Comparison of ENCODE assay signal across 24 mouse cellular contexts in the genomic region with DNA sequence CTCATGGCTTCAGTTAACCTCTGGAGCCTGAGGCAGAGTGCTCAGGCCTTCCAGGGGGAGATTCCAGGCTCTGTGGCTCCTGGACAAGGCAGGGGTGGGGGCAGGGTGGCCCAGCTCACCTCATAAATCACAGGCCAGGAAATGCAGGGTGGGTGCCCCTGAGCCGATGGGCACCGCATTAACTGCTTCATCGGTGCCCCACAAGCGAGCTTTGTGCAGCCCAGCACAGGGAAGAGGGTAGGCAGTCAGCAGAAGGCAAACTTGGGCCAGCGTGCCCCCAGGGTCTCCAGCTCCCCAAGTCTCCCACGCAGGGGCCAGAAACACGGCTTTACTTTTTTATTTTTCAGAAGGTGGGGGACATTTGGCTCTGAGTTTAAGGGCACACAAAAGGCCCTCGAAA. TPM values are rescaled to one million over a fixed set of nuclear protein-coding genes. Genes with fewer than 3 reads are reported as not detected.
A peak's percentile ranks its signal among the peaks of the same experiment; 100 is the strongest.
DNase-seq lines count a peak whose midpoint lies in the region; ATAC-seq and TF ChIP-seq lines count a peak whose summit lies in the region.
"Had no signal": no experiment of that assay in that cellular context is flagged by ENCODE, and none has a peak within 500 bp of the region (broad histone marks: within the 10 kb centered on the region; RNA-seq: fewer than 3 reads in every experiment).

No protein-coding gene starts in this region.

- H3K9me3 ChIP-seq in forebrain, embryonic 16.5 days (ENCODE audit: control insufficient read depth, low read length) = no peaks in the 10 kb centered on the region
- H3K9me3 ChIP-seq in forebrain, embryonic 14.5 days (replicated peaks; ENCODE audit: control insufficient read depth, low read length) = no peaks in the 10 kb centered on the region
- H3K9me3 ChIP-seq in hindbrain, postnatal 0 days (ENCODE audit: low read length) = no peaks in the 10 kb centered on the region
- no peaks in the 10 kb centered on the region for H3K9me3 ChIP-seq in hindbrain, embryonic 10.5 days
- H3K9me3 ChIP-seq in neural tube, embryonic 12.5 days = no peaks in the 10 kb centered on the region
- H3K9me3 ChIP-seq in neural tube, embryonic 14.5 days (ENCODE audit: control insufficient read depth, low read length) = no peaks in the 10 kb centered on the region
- H3K9me3 ChIP-seq: embryonic facial prominence, embryonic 10.5 days; forebrain, embryonic 13.5 days; heart, embryonic 13.5 days had no signal

- H3K9ac ChIP-seq in forebrain, embryonic 16.5 days (replicated peaks; ENCODE audit: low read depth, low read length) = no peak overlapping the region
- H3K9ac ChIP-seq in forebrain, embryonic 14.5 days (ENCODE audit: low read length) = no peak overlapping the region
- no peak overlapping the region for H3K9ac ChIP-seq in hindbrain, postnatal 0 days (replicated peaks; ENCODE audit: low read length)
- no peak overlapping the region for H3K9ac ChIP-seq in neural tube, embryonic 12.5 days
- no peak overlapping the region for H3K9ac ChIP-seq in neural tube, embryonic 14.5 days (replicated peaks; ENCODE audit: low read depth, low read length)
- H3K9ac ChIP-seq: forebrain, embryonic 13.5 days; heart, embryonic 13.5 days had no signal

- H3K36me3 ChIP-seq in forebrain, embryonic 16.5 days (ENCODE audit: control insufficient read depth, insufficient read depth) = no peaks in the 10 kb centered on the region
- no peaks in the 10 kb centered on the region for H3K36me3 ChIP-seq in forebrain, embryonic 14.5 days (ENCODE audit: control insufficient read depth, insufficient read depth, low read length)
- no peaks in the 10 kb centered on the region for H3K36me3 ChIP-seq in hindbrain, postnatal 0 days (ENCODE audit: insufficient read depth, low read length)
- H3K36me3 ChIP-seq in hindbrain, embryonic 10.5 days = no peaks in the 10 kb centered on the region
- H3K36me3 ChIP-seq in neural tube, embryonic 12.5 days = no peaks in the 10 kb centered on the region
- no peaks in the 10 kb centered on the region for H3K36me3 ChIP-seq in neural tube, embryonic 14.5 days (ENCODE audit: control insufficient read depth, insufficient read depth, low read length)
- H3K36me3 ChIP-seq: embryonic facial prominence, embryonic 10.5 days; heart, embryonic 13.5 days had no signal

- no peaks in the 10 kb centered on the region for H3K27me3 ChIP-seq in forebrain, embryonic 16.5 days (replicated peaks; ENCODE audit: control insufficient read depth, insufficient read depth, low read length)
- no peaks in the 10 kb centered on the region for H3K27me3 ChIP-seq in forebrain, embryonic 14.5 days (replicated peaks; ENCODE audit: control insufficient read depth, insufficient read depth, low read length)
- H3K27me3 ChIP-seq in hindbrain, postnatal 0 days (ENCODE audit: insufficient read depth, low read length) = no peaks in the 10 kb centered on the region
- H3K27me3 ChIP-seq in hindbrain, embryonic 10.5 days (ENCODE audit: insufficient read depth, poor library complexity, severe bottlenecking) = no peaks in the 10 kb centered on the region
- H3K27me3 ChIP-seq in neural tube, embryonic 12.5 days (replicated peaks) = no peaks in the 10 kb centered on the region
- H3K27me3 ChIP-seq in neural tube, embryonic 14.5 days (ENCODE audit: control insufficient read depth, insufficient read depth, low read length) = no peaks in the 10 kb centered on the region
- H3K27me3 ChIP-seq: forebrain, embryonic 13.5 days had no signal

- TF ChIP-seq CTCF in hindbrain, postnatal 0 days (IDR thresholded peaks at IDR 0.05; ENCODE audit: low read depth) = no peak

- 61% methylated on average over 8 of the region's 8 CpGs for WGBS in forebrain, embryonic 16.5 days
- 57% methylated on average over 8 of the region's 8 CpGs for WGBS in forebrain, embryonic 14.5 days
- 48% methylated on average over 8 of the region's 8 CpGs for WGBS in hindbrain, postnatal 0 days
- 84% methylated on average over 8 of the region's 8 CpGs for WGBS in hindbrain, embryonic 10.5 days
- WGBS in neural tube, embryonic 12.5 days = 53% methylated on average over 8 of the region's 8 CpGs
- WGBS in neural tube, embryonic 14.5 days = 28% methylated on average over 8 of the region's 8 CpGs

- peak; percentile 40; the same call in 1 of the 2 replicates for ATAC-seq in forebrain, embryonic 16.5 days
- no peak for ATAC-seq in forebrain, embryonic 14.5 days
- peak; percentile 48; the same call in 1 of the 2 replicates for ATAC-seq in hindbrain, postnatal 0 days
- 0 out of 2 replicates have a peak, but pooled peaks have one; percentile 56 for ATAC-seq in neural tube, embryonic 12.5 days (ENCODE audit: low FRiP score, low read depth)
- ATAC-seq in neural tube, embryonic 14.5 days (ENCODE audit: low read depth) = peak; percentile 69
- no peak for ATAC-seq in frontal cortex, adult (ENCODE audit: low TSS enrichment)
- ATAC-seq: activated CD4-positive, CD25-positive, alpha-beta regulatory T cell, adult 4 months; forebrain, embryonic 13.5 days; intestine, embryonic 16.5 days; Patski had no signal

- H3K4me3 ChIP-seq in forebrain, embryonic 16.5 days (replicated peaks; ENCODE audit: low read length) = no peak overlapping the region
- no peak overlapping the region for H3K4me3 ChIP-seq in forebrain, embryonic 14.5 days (ENCODE audit: low read depth, low read length)
- H3K4me3 ChIP-seq in hindbrain, postnatal 0 days (ENCODE audit: low read length) = no peak overlapping the region
- H3K4me3 ChIP-seq in hindbrain, embryonic 10.5 days = no peak overlapping the region
- no peak overlapping the region for H3K4me3 ChIP-seq in neural tube, embryonic 12.5 days
- no peak overlapping the region for H3K4me3 ChIP-seq in neural tube, embryonic 14.5 days (ENCODE audit: low read depth, low read length)
- H3K4me3 ChIP-seq: embryonic facial prominence, embryonic 10.5 days; forebrain, embryonic 13.5 days; gastrocnemius, adult 2 months; heart, embryonic 13.5 days had no signal

- no peak for DNase-seq in forebrain, embryonic 14.5 days (ENCODE audit: low spot score)
- DNase-seq in hindbrain, postnatal 0 days (ENCODE audit: low spot score) = peak; percentile 15
- no peak for DNase-seq in hindbrain, embryonic 10.5 days (ENCODE audit: low spot score)
- no peak for DNase-seq in neural tube, embryonic 10.5 days (ENCODE audit: extremely low spot score, low spot score)
- DNase-seq: adrenal gland, postnatal 14 days; cerebellum, adult 18-20 months; cerebellum, adult 9-11 months; cerebellum, postnatal 36 days; gastrocnemius, adult 2 months; gastrocnemius, postnatal 25 days; heart, postnatal 36 days had no signal

- peaks cover 9% of the 10 kb centered on the region; the same call in 1 of the 2 replicates for H3K4me1 ChIP-seq in forebrain, embryonic 16.5 days (replicated peaks; ENCODE audit: control insufficient read depth, insufficient read depth, low read length)
- no peaks in the 10 kb centered on the region for H3K4me1 ChIP-seq in forebrain, embryonic 14.5 days (ENCODE audit: control insufficient read depth, insufficient read depth, low read length)
- H3K4me1 ChIP-seq in hindbrain, postnatal 0 days (ENCODE audit: insufficient read depth, low read length) = no peaks in the 10 kb centered on the region
- 0 out of 2 replicates have a peak, but pooled peaks cover 3% of the 10 kb centered on the region for H3K4me1 ChIP-seq in hindbrain, embryonic 10.5 days (replicated peaks)
- peaks cover 10% of the 10 kb centered on the region for H3K4me1 ChIP-seq in neural tube, embryonic 12.5 days
- 0 out of 2 replicates have a peak, but pooled peaks cover 4% of the 10 kb centered on the region for H3K4me1 ChIP-seq in neural tube, embryonic 14.5 days (ENCODE audit: control insufficient read depth, insufficient read depth, low read length)
- H3K4me1 ChIP-seq: heart, embryonic 13.5 days had no signal

- no peak overlapping the region for H3K27ac ChIP-seq in forebrain, embryonic 16.5 days (ENCODE audit: low read length)
- H3K27ac ChIP-seq in forebrain, embryonic 14.5 days (ENCODE audit: low read depth, low read length) = no peak overlapping the region
- H3K27ac ChIP-seq in hindbrain, postnatal 0 days = no peak overlapping the region
- H3K27ac ChIP-seq in hindbrain, embryonic 10.5 days = no peak overlapping the region
- no peak overlapping the region for H3K27ac ChIP-seq in neural tube, embryonic 12.5 days
- H3K27ac ChIP-seq in neural tube, embryonic 14.5 days (ENCODE audit: low read depth, low read length) = peak overlapping the region; percentile 23; the same call in 1 of the 2 replicates
- H3K27ac ChIP-seq: embryonic facial prominence, embryonic 10.5 days; forebrain, embryonic 13.5 days; gastrocnemius, adult 2 months; heart, embryonic 13.5 days had no signal

- no peak overlapping the region for H3K4me2 ChIP-seq in forebrain, embryonic 16.5 days (ENCODE audit: low read length)
- no peak overlapping the region for H3K4me2 ChIP-seq in forebrain, embryonic 14.5 days (ENCODE audit: low read length)
- H3K4me2 ChIP-seq in hindbrain, postnatal 0 days (ENCODE audit: low read depth, low read length) = no peak overlapping the region
- no peak overlapping the region for H3K4me2 ChIP-seq in neural tube, embryonic 12.5 days (replicated peaks)
- H3K4me2 ChIP-seq in neural tube, embryonic 14.5 days (ENCODE audit: low read depth, low read length) = no peak overlapping the region
- H3K4me2 ChIP-seq: forebrain, embryonic 13.5 days; heart, embryonic 13.5 days had no signal

RNA-seq across cellular contexts. Expression of a gene that starts 29.1 kb away (rescaled TPM):
- polyA plus RNA-seq in forebrain, embryonic 16.5 days (2015; fragmentation: Nextera tagmentation; extraction: Ambion mirVana) = 16.5 and 18.6 TPM in 2 replicates
- polyA plus RNA-seq in forebrain, embryonic 14.5 days (2014; fragmentation: Nextera tagmentation; extraction: Ambion mirVana) = 8.1 and 11.6 TPM in 2 replicates
- total RNA-seq in hindbrain, postnatal 0 days (2014; rRNA removed) = 292 and 308 TPM in 2 replicates
- 152 and 154 TPM in 2 replicates for polyA plus RNA-seq in hindbrain, postnatal 0 days (2015; fragmentation: Nextera tagmentation; extraction: Ambion mirVana)
- 0.35 and 0.47 TPM in 2 replicates for polyA plus RNA-seq in hindbrain, embryonic 10.5 days (2016; fragmentation: Nextera tagmentation; extraction: Ambion mirVana)
- polyA plus RNA-seq in neural tube, embryonic 12.5 days (2016; fragmentation: Nextera tagmentation; extraction: Ambion mirVana) = 5.6 and 7.1 TPM in 2 replicates
- polyA plus RNA-seq in neural tube, embryonic 14.5 days (2014; fragmentation: Nextera tagmentation; extraction: Ambion mirVana) = 54.1 and 80.8 TPM in 2 replicates
- total RNA-seq: granulocyte monocyte progenitor cell, adult 5-6 weeks; heart, postnatal 36 days had no signal
- polyA plus RNA-seq: activated CD4-positive, CD25-positive, alpha-beta regulatory T cell, adult 4 months; C2C12; heart, embryonic 13.5 days; heart, postnatal 0 days; Patski had no signal

RNA-seq across cellular contexts. Expression of a gene that starts 59.5 kb away (rescaled TPM):
- polyA plus RNA-seq in forebrain, embryonic 16.5 days (2015; fragmentation: Nextera tagmentation; extraction: Ambion mirVana) = 30.7 and 32.2 TPM in 2 replicates
- polyA plus RNA-seq in forebrain, embryonic 14.5 days (2014; fragmentation: Nextera tagmentation; extraction: Ambion mirVana) = 13.4 and 20.5 TPM in 2 replicates
- total RNA-seq in hindbrain, postnatal 0 days (2014; rRNA removed) = 119 and 127 TPM in 2 replicates
- polyA plus RNA-seq in hindbrain, postnatal 0 days (2015; fragmentation: Nextera tagmentation; extraction: Ambion mirVana) = 57.9 and 58.8 TPM in 2 replicates
- 1.7 and 5.8 TPM in 2 replicates for polyA plus RNA-seq in hindbrain, embryonic 10.5 days (2016; fragmentation: Nextera tagmentation; extraction: Ambion mirVana)
- polyA plus RNA-seq in neural tube, embryonic 12.5 days (2016; fragmentation: Nextera tagmentation; extraction: Ambion mirVana) = 14.8 and 15.0 TPM in 2 replicates
- 35.2 and 38.6 TPM in 2 replicates for polyA plus RNA-seq in neural tube, embryonic 14.5 days (2014; fragmentation: Nextera tagmentation; extraction: Ambion mirVana)
- polyA plus RNA-seq: C2C12 had no signal

Comparison
In these comparisons a context has a peak if more than half of its experiments do, and no peak if none do; other contexts are left out.
1. ATAC-seq: peak in forebrain, embryonic 16.5 days (single experiment), hindbrain, postnatal 0 days (single experiment), neural tube, embryonic 12.5 days (single experiment) and neural tube, embryonic 14.5 days (single experiment); none in forebrain, embryonic 14.5 days (single experiment) and frontal cortex, adult (single experiment).